Mouse (Mus musculus) left cerebral cortex, postnatal 10 days (tissue): ENCODE measurements around the gene Pwwp2b. TPM values are rescaled to one million over a fixed set of nuclear protein-coding genes. Genes with fewer than 3 reads are reported as not detected.
A peak's percentile ranks its signal among the peaks of the same experiment; 100 is the strongest.

Experiments
- DNase-seq, 2 experiments: peaks; one replicate each; pipeline ENCODE4 v3.0.0; 2021 to 2022; ENCODE audit warnings: low spot score in 2 of 2, mixed read lengths in 1 of 2; ENCODE audit errors: extremely low spot score in 1 of 2
- intact Hi-C: fragments of 180-260 bp; cut with DNase I; formaldehyde crosslinking; loops from one replicate; pipeline ENCODE4 v1.15.1; 2025
- total RNA-seq, 2 experiments: library from RNA; stranded (reverse); gene quantifications; 2 replicates each; pipeline ENCODE4 v1.2.3; 2021

Gene Pwwp2b
- 10 to 100 TPM in 1 of 2 experiments, 1 to 10 TPM in 1; 8.5 to 11.0 TPM for total RNA-seq

GRCm38 (mm10) chr7:139247881-139248614 is at the start of gene Pwwp2b:
TSS of gene Pwwp2b (plus strand) at chr7:139248482.
- intact Hi-C loops, result no loop called here
- DNase-seq, result peak in 1 of 2 experiments; percentile 88

- intact Hi-C loops, result no loop called here
- peak; percentile 59 to 71 for DNase-seq
Measured at GRCm38 (mm10) chr7:139200108-139200507, 48.2 kb upstream of the Pwwp2b start.

- intact Hi-C loops, result no loop called here
- DNase-seq, result peak in 1 of 2 experiments; percentile 4
Measured at GRCm38 (mm10) chr7:139201209-139201608, 47.1 kb upstream of the Pwwp2b start.

DNA sequence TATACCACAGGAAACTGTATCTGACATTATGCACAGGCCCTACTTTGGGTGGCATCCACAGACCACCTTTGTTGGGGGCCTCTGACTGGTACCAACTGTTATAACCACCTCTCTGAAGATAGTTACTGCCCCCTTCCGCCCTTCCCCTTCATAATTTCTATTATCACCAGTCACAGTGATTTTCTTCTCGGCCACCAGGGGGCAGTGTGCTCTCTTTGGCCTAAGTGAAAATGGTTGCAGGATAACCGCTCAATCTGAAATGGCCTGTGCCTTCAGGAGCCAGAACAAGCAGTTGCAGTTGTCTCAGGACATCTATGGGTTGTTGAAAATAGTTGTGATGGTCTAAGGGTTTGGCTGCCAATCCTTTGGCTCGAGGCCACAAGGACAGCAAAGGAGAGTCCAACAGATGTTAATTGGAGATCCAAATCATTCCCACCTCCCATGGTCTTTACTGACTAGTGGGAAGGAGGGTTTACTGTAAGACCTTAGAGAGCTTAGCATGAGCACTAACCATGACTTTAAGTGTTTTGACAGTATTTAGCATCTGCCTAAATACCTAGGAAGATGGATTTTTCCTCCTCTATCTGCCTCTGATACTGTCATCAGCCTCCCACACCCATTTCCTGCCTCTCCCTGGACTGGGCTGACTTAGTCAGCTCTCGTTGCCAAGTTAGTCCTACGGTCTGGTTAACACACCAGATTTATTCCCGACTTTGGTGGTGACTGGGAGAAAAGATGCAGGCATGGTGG is 40.1 kb upstream of the Pwwp2b start:
- intact Hi-C loops, result loop anchor here (5.0 kb wide), 1 partner anchor 89 kb away; no protein-coding TSS in a partner anchor
- DNase-seq, result peak in 1 of 2 experiments; percentile 30

DNA sequence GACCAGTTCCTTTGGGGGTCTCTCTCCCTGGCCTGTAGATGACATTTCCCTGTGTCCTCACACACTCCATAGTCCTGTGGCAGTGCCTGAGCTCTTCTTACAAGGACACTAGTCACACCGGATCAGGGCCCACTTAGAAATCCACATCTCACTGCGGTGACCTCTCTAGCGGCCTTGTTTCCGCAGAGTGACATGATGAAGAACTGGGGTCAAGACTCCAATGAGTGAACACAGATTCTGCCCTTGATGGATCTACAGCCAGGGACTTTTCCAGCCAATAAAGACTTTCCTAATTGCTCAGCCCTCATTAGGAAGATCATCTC is 39.5 kb upstream of the Pwwp2b start:
- peak in 1 of 2 experiments; percentile 10 for DNase-seq
- intact Hi-C loops, result loop anchor here (5.0 kb wide), 1 partner anchor 89 kb away; no protein-coding TSS in a partner anchor

DNA sequence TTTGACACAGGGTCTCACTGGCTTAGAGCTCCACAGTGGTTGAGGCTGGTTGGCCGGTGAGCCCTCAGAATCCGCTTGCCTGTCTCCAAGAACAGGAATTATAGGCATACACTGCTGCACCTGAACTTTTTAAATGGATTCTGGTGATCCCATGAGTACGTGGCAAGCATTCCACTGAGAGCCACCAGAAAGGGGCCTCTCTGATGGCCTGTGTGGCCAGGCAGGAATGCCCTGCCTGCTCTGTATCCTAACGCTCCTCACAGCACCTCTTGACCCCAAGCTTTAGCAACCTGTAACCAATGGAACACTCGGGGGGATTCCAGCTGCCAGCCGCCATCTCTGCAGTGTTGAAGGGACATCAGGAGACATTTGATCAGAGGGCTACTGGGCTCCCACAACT is 36.5 kb upstream of the Pwwp2b start:
- DNase-seq, result peak in 1 of 2 experiments; percentile 16
- intact Hi-C loops, result no loop called here

GRCm38 (mm10) chr7:139212754-139213745 is 35.2 kb upstream of the Pwwp2b start, which contains the start of the genes Lrrc27 and Stk32c:
TSS of gene Lrrc27 (plus strand) at chr7:139212988.
TSS of gene Stk32c (minus strand) at chr7:139213307.
- intact Hi-C loops, result no loop called here
- peak; percentile 97 to 99 for DNase-seq

DNA sequence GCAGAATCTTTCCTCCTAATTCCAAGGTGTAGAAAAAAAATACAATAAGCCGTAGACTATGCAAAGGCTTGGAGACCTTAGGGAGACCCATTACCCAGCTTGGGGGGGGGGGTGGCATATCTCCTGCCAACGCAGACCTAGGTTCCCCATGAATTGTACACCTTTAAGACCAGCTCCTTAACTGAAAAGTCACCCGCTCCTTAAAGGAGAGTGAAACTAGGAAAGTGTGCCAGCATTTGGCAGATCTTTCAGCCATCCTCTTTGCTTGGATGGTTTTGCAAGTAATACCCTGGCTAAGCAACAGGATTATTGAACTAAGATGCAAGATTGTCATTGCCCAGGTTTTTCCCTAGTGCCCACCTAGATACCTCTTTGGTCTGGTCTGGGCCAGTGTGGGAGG is 34.5 kb upstream of the Pwwp2b start:
- intact Hi-C loops, result no loop called here
- peak in 1 of 2 experiments; percentile 13 for DNase-seq

DNA sequence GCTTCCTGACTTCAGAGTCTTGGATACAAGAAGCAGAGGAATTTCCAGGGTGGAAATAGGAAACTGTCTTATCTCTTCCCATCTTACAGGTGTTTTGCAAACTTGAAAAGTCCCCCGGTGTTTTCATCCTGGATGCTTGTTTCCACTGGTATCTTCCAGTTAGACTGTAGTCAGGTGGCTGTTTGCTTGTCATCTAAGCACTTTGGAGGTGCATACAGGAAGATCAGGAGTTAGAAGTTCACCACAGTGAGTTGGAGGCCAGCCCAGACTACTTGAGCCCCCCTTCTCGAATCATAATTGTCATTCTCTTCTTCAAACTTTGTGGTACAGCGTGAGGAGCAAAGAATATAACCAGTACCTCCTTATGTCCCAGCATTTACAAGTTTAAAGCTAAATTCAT is 34.1 kb upstream of the Pwwp2b start:
- intact Hi-C loops, result no loop called here
- peak in 1 of 2 experiments; percentile 17 for DNase-seq

DNA sequence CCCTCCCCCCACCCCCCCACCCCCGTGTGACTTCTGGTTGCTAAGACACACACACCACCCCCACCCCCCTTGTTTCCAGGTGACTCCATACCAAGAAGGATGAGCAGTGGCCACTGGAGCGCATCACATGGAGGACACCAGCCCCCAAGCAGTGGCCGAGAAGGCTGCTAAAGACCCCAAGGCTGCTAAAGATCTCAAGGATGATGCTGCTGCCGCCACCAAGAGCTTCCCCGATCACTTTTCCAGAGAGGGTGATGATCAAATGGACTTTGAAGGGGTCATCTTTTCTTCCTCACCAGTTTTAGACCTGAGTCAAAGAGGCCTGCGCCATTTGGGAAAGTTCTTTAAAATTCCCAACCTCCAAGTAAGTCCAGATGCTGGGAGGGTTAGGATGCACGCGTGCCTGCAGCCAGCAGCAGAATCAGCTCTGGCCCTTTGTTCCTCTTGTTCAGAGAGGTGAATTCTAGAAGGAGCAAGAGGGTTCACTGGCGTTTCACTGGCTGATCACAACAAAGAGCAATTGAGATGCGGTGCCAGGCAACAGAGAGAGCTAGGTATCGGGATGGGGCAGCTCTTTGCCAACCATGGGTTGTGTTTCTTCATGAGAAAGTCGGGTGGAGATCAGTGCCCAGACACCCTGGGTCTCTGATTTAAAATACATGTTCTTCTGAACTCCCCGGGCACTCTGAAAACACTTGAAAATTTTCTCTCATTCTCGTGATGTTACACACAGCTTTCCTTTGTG is 33.5 kb upstream of the Pwwp2b start:
- intact Hi-C loops, result no loop called here
- DNase-seq, result peak in 1 of 2 experiments; percentile 13

GRCm38 (mm10) chr7:139215516-139215915 is 32.8 kb upstream of the Pwwp2b start:
- intact Hi-C loops, result no loop called here
- no peak for DNase-seq

GRCm38 (mm10) chr7:139215946-139216345 is 32.3 kb upstream of the Pwwp2b start:
- intact Hi-C loops, result no loop called here
- no peak for DNase-seq

DNA sequence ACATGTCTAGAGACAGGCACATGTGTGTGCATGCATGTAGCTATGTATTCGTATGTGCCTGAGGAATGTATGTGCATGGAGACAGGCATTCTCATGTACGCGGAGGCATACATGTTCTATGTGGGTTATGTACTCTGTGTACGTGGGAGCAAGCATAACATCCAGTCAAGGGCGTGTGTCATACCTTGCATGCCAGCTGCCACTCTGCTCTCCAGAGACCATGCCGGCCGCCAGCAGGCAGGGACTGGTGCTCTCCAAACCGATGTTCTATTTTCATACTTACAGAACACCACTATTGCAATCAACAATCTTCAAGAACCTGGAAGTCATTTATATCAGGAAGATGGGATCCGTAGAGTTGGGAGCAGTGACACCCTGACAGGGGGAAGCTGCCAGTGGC is 31.8 kb upstream of the Pwwp2b start:
- DNase-seq, result no peak
- intact Hi-C loops, result no loop called here

GRCm38 (mm10) chr7:139217046-139217445 is 31.2 kb upstream of the Pwwp2b start:
- intact Hi-C loops, result no loop called here
- DNase-seq, result no peak

- peak in 1 of 2 experiments; percentile 77 for DNase-seq
- intact Hi-C loops, result no loop called here
Measured at GRCm38 (mm10) chr7:139218641-139219415, 29.5 kb upstream of the Pwwp2b start.

- intact Hi-C loops, result no loop called here
- DNase-seq, result no peak
Measured at GRCm38 (mm10) chr7:139219486-139219885, 28.8 kb upstream of the Pwwp2b start.

GRCm38 (mm10) chr7:139220303-139220702 is 28.0 kb upstream of the Pwwp2b start:
- no peak for DNase-seq
- intact Hi-C loops, result no loop called here
